Mouse (Mus musculus) liver, adult 2 months (tissue): ENCODE measurements around the gene Wt1. TPM values are rescaled to one million over a fixed set of nuclear protein-coding genes. Genes with fewer than 3 reads are reported as not detected.

Source experiments
- DNase-seq: peaks from one replicate; pipeline ENCODE4 v3.0.0-alpha.2; 2011; ENCODE audit warnings: low read depth, low spot score; ENCODE audit errors: extremely low read depth
- H3K27ac ChIP-seq: fragments of 200-500 bp; replicated peaks from 2 replicates; pipeline ENCODE4 v1.5.1; 2012; ENCODE audit warnings: low read depth, mild to moderate bottlenecking, control low read depth, inconsistent platforms, low read length; ENCODE audit not compliant: insufficient read depth
- H3K27me3 ChIP-seq: fragments of 200-500 bp; 2 replicates; pipeline ENCODE4 v1.6.1; 2012; ENCODE audit warnings: mild to moderate bottlenecking, moderate library complexity, low read length, inconsistent platforms; ENCODE audit not compliant: control insufficient read depth, insufficient read depth
- H3K36me3 ChIP-seq: fragments of 200-500 bp; 2 replicates; pipeline ENCODE4 v1.6.1; 2012; ENCODE audit warnings: low read length, inconsistent platforms; ENCODE audit not compliant: control insufficient read depth, insufficient read depth
- H3K4me1 ChIP-seq: fragments of 200-500 bp; 2 replicates; pipeline ENCODE4 v1.6.1; 2011; ENCODE audit warnings: low read length; ENCODE audit not compliant: control insufficient read depth, insufficient read depth
- H3K4me3 ChIP-seq: fragments of 200-500 bp; 2 replicates; pipeline ENCODE4 v1.5.1; 2011; ENCODE audit warnings: low read depth, mild to moderate bottlenecking, control low read depth, low read length, moderate library complexity; ENCODE audit not compliant: insufficient read depth
- H3K79me2 ChIP-seq: fragments of 200-500 bp; 2 replicates; pipeline ENCODE4 v1.6.1; 2012; ENCODE audit warnings: inconsistent platforms, mild to moderate bottlenecking, low read length, moderate library complexity; ENCODE audit not compliant: control insufficient read depth, insufficient read depth
- H3K9ac ChIP-seq: fragments of 200-500 bp; 2 replicates; pipeline ENCODE4 v1.6.1; 2012; ENCODE audit warnings: low read depth, mild to moderate bottlenecking, control low read depth, inconsistent platforms, low read length
- CTCF ChIP-seq: fragments of 200-500 bp; IDR thresholded peaks from 2 replicates; pipeline ENCODE4 v1.5.1; 2011; ENCODE audit warnings: low read depth, low read length, control low read depth
- POLR2A ChIP-seq: fragments of 200-500 bp; IDR thresholded peaks from 2 replicates; pipeline ENCODE4 v1.6.1; 2011; ENCODE audit warnings: low read length, control low read depth; ENCODE audit not compliant: insufficient read depth; ENCODE audit errors: extremely low read depth
- WGBS: fragments of 180-500 bp; shearing (Covaris S2); methylation state at CpG from one replicate; pipeline ENCODE4 v1.1.7; 2018; 5-methylcytosine and 5-hydroxymethylcytosine counted together
- polyA plus RNA-seq: library from polyadenylated mRNA; depleted of rRNA; stranded (reverse); fragments of >200 nt; gene quantifications from 2 replicates; pipeline ENCODE4 v1.2.3, GENCODE M21; 2012
- total RNA-seq: library from RNA; depleted of rRNA; stranded (reverse); fragments of >200 nt; gene quantifications from 2 replicates; pipeline ENCODE4 v1.2.3, GENCODE M21; 2014

Wt1 gene
- total and polyA plus RNA-seq, 2 experiments: 0.27 to 0.55 TPM

- H3K27ac ChIP-seq: no peak overlapping the region
- TF ChIP-seq POLR2A: no peak
- TF ChIP-seq CTCF: no peak
- H3K9ac ChIP-seq: no peak overlapping the region
- no peak overlapping the region for H3K4me3 ChIP-seq
- 54% methylated on average over 7 of the region's 7 CpGs for WGBS
- H3K79me2 ChIP-seq: no peaks in the 10 kb centered on the region
- peaks cover 3% of the 10 kb centered on the region; the same call in 1 of the 2 replicates for H3K27me3 ChIP-seq
- no peaks in the 10 kb centered on the region for H3K4me1 ChIP-seq
- no peak for DNase-seq
- no peaks in the 10 kb centered on the region for H3K36me3 ChIP-seq
Measured at GRCm38 (mm10) chr2:105100541-105100940, 25.8 kb upstream of the Wt1 start.

GRCm38 (mm10) chr2:105108703-105109158, 17.6 kb upstream of the Wt1 start:
- H3K79me2 ChIP-seq: no peaks in the 10 kb centered on the region
- no peak overlapping the region for H3K27ac ChIP-seq
- H3K4me3 ChIP-seq: no peak overlapping the region
- H3K27me3 ChIP-seq: peaks cover 3% of the 10 kb centered on the region; the same call in 1 of the 2 replicates
- DNase-seq: peak; percentile 94
- TF ChIP-seq CTCF (peak; percentile 72), POLR2A (no peak)
- no peaks in the 10 kb centered on the region for H3K4me1 ChIP-seq
- H3K9ac ChIP-seq: no peak overlapping the region
- WGBS: 7% methylated on average over 6 of the region's 6 CpGs
- no peaks in the 10 kb centered on the region for H3K36me3 ChIP-seq

- TF ChIP-seq POLR2A: no peak
- TF ChIP-seq CTCF: no peak
- 47% methylated on average over 9 of the region's 9 CpGs for WGBS
Measured at GRCm38 (mm10) chr2:105114074-105114473, 12.3 kb upstream of the Wt1 start.

GRCm38 (mm10) chr2:105117669-105118068, 8.7 kb upstream of the Wt1 start:
- Histone ChIP-seq H3K4me1 (no peaks in the 10 kb centered on the region), H3K36me3 (no peaks in the 10 kb centered on the region), H3K27me3 (peaks cover 5% of the 10 kb centered on the region), H3K9ac (no peak overlapping the region), H3K4me3 (no peak overlapping the region), H3K27ac (no peak overlapping the region), H3K79me2 (no peaks in the 10 kb centered on the region)
- TF ChIP-seq POLR2A: no peak
- TF ChIP-seq CTCF: no peak
- no peak for DNase-seq
- 58% methylated on average over 8 of the region's 8 CpGs for WGBS

More at GRCm38 (mm10) chr2:105114074-105114473, 12.3 kb upstream of the Wt1 start:
- Histone ChIP-seq H3K4me1 (no peaks in the 10 kb centered on the region), H3K27ac (no peak overlapping the region), H3K4me3 (no peak overlapping the region), H3K36me3 (no peaks in the 10 kb centered on the region), H3K27me3 (no peaks in the 10 kb centered on the region; the same call in 1 of the 2 replicates), H3K9ac (no peak overlapping the region), H3K79me2 (no peaks in the 10 kb centered on the region)
- DNase-seq: no peak

- Histone ChIP-seq H3K9ac (no peak overlapping the region), H3K4me3 (no peak overlapping the region), H3K79me2 (no peaks in the 10 kb centered on the region), H3K36me3 (no peaks in the 10 kb centered on the region), H3K27ac (no peak overlapping the region), H3K4me1 (no peaks in the 10 kb centered on the region), H3K27me3 (peaks cover 22% of the 10 kb centered on the region)
- 16% methylated on average over 8 of the region's 8 CpGs for WGBS
- TF ChIP-seq POLR2A (no peak), CTCF (no peak)
- DNase-seq: no peak
Measured at GRCm38 (mm10) chr2:105122216-105122615, 4.1 kb upstream of the Wt1 start.

- Histone ChIP-seq H3K4me3 (no peak overlapping the region), H3K27me3 (peaks cover 29% of the 10 kb centered on the region), H3K9ac (no peak overlapping the region), H3K79me2 (no peaks in the 10 kb centered on the region), H3K4me1 (no peaks in the 10 kb centered on the region), H3K36me3 (no peaks in the 10 kb centered on the region), H3K27ac (no peak overlapping the region)
- peak; percentile 2 for DNase-seq
- WGBS: 2% methylated on average over 27 of the region's 27 CpGs
- no peak for TF ChIP-seq CTCF
- TF ChIP-seq POLR2A: no peak
Measured at GRCm38 (mm10) chr2:105122886-105123285, 3.4 kb upstream of the Wt1 start.
